Mouse (Mus musculus) gastrocnemius, postnatal 36 days (tissue): ENCODE results near the gene Dclre1b. TPM values are rescaled to one million over a fixed set of nuclear protein-coding genes. Genes with fewer than 3 reads are reported as not detected.
"Not testable (repeated sequence)": the region's sequence is repeated elsewhere in the genome, so short reads cannot be mapped to it uniquely, and the experiment has no call there.

Source experiments
- DNase-seq, 2 experiments: peaks; one replicate each; pipeline ENCODE4 v3.0.0; 2022
- intact Hi-C: fragments of 180-260 bp; cut with DNase I; formaldehyde crosslinking; loops from one replicate; pipeline ENCODE4 v1.15.1; 2025
- total RNA-seq, 2 experiments: library from RNA; stranded (reverse); gene quantifications; 2 replicates each; pipeline ENCODE4 v1.2.3; 2021

Dclre1b gene
- total RNA-seq, 2 experiments from 2014 or later, result 2.5 to 5.1 TPM

DNA sequence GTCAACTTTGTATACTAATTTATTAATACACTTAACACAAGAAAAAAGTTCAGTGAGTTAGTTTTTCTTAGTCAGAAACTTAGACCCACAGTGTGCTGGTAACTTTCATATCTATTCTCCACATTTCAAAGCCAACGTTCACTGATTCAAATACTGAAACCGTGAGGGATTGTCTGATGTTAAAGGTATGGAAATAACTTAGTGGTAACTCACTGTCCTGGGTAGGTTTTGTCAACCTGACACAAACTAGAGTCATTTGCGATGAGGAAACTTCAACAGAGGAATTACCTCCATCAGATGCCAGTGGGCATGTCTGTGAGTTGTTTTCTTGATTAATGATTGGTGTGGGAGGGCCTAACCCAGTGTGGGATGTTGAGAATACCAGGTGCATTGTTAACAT lies 19.8 kb upstream of the Dclre1b start:
- DNase-seq, result no peak
- intact Hi-C loops, result no loop called here

DNA sequence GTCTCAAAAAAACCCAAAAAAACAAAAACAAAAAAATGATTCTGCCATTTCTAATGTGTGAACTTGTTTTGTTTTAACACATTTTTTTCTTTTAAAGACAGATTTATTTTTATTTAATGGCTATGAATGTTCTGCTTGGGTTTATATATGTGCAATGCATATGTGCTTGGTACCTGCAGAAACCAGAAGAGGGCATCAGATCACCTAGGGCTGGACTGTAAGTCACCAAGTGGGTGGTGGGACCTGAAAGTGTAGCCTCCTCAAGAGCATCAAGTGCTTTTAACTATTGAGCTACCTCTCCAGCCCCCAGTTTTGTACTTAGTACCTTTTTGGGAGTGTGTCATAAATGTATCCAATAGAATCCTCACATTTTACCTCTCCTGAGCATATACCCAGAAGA lies 18.3 kb upstream of the Dclre1b start:
- no peak for DNase-seq

DNA sequence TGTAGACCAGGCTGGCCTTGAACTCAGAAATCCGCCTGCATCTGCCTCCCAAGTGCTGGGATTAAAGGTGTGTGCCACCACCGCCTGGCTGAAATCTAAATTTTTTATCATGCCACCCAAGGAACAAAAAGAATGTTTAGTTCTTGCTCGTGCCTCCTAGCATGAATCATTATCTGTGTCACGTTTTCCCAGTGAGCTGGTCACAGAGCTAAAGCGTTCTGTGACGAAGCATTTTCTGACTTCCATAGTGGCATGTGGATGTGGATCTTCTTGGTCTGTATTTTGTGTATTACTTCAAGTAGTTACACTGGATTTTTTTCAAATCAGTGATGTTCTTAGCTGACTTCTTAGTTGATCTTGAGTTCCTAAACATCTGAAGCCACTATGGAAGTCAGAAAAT lies 1.7 kb upstream of the Dclre1b start:
- DNase-seq, result no peak
- intact Hi-C loops, result loop anchor here (5.0 kb wide), 1 partner anchor 69 kb away; no protein-coding TSS in a partner anchor

More for the DNA sequence above, 18.3 kb upstream of the Dclre1b start:
- intact Hi-C loops, result no loop called here

- intact Hi-C loops, result loop anchor here (1.0 to 5.0 kb wide), 2 partner anchors 18 to 67 kb away; partner anchors contain the start of gene Hipk1
- peak in 1 of 2 experiments; percentile 15 for DNase-seq
Measured at GRCm38 (mm10) chr3:103809799-103810150, 531 bp upstream of the Dclre1b start.

GRCm38 (mm10) chr3:103805671-103806070 lies 3.6 kb downstream of the Dclre1b start:
- intact Hi-C loops, result no loop called here
- DNase-seq, result no peak

- intact Hi-C loops, result no loop called here
- peak in 1 of 2 experiments; percentile 24 for DNase-seq
Measured at GRCm38 (mm10) chr3:103802861-103803260, 6.4 kb downstream of the Dclre1b start.

DNA sequence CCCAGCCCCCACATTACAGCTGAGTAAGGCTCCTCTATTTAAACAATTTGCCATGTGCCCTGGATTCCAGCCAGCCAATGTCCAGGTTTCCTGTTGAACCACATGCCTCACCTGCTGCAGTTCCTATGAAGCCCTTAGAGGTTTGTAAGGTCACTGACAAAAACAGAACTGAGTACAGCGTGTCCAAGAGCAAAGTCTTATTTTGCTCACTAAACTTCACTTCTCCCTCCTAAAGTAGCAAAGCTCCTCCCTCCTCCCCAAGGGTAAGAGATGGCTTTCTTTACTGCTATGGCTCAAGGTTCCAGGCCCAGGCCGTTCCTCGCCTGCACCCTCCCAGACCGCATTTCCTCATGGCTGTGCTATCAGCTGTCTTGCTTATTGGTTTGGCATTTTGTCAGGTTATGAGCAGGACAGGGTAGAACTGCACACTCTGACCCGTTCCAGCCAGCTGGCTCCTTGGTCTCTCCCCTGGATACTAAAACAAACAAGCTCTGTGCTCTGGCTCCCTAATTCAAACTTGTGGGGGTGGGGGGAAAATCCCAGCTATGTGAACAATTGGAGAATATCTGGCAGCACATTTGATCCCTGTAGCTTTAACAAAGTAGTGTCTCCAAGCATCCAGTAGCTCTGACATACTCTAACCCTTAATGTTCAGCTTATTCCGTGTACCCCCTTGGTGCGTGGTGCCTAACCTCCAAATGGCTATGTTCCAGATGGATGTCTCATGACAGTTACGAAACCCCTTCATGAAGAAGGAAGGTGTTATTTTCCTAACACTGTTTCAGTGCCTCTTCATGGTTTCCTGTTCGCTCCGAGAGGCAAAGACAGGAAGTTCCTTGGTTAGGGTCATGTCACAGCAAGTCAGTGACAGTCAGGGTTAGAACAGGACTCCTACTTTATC lies 7.4 kb downstream of the Dclre1b start:
- intact Hi-C loops, result no loop called here
- DNase-seq, result peak; percentile 67 to 81

DNA sequence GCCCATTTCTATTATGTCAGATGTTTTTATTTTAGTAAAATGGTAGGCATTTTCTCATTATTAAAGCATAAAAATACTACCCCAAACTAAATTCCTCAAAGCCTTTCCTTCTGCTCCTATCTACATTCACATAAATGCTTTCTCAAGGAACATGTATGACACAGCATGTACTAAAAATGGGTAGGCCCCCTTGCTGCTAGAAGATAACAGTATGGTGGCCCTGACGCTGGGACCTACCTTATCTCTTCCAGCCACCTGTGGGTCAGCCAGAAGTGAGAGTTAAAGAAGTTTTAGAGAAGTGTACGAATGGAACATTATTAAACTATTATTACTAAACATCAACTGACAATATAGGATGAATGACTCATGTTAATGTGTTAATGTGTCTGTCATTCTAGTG lies 9.7 kb downstream of the Dclre1b start:
- DNase-seq, result no peak
- intact Hi-C loops, result no loop called here

- intact Hi-C loops, result no loop called here
Measured at GRCm38 (mm10) chr3:103796389-103796788, 12.9 kb downstream of the Dclre1b start.

DNA sequence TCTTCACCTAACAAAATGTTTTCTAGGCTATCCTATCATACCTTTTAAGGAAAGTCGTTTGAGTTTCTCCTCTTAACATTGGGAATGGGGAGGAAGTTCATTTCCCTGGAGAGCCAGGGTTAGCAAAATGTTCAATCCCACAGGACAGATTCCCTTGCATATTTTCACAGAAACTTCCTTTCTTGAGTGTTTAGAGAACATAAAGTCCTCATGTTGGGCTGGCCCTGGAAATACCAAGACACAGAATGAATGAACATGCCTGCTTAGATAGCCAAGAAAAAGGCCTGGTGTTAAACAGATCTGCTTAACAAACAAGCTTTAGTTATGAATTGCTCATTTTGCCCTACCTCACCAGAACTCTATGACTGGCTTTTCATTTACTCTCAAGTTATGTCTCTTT lies 16.7 kb downstream of the Dclre1b start:
- intact Hi-C loops, result no loop called here
- DNase-seq, result no peak

More at GRCm38 (mm10) chr3:103796389-103796788, 12.9 kb downstream of the Dclre1b start:
- no peak for DNase-seq

GRCm38 (mm10) chr3:103792111-103792406 lies 17.2 kb downstream of the Dclre1b start:
- intact Hi-C loops, DNase-seq: not testable (repeated sequence)

- peak; percentile 89 to 92 for DNase-seq
- intact Hi-C loops, result loop anchor here (1.0 kb wide), 1 partner anchor 18 kb away; the partner anchor contains the start of genes Ap4b1, Dclre1b and Gm43064
Measured at GRCm38 (mm10) chr3:103791230-103792110, 17.8 kb downstream of the Dclre1b start, which contains the start of gene Hipk1. Hipk1 (minus strand) TSS chr3:103791563.

DNA sequence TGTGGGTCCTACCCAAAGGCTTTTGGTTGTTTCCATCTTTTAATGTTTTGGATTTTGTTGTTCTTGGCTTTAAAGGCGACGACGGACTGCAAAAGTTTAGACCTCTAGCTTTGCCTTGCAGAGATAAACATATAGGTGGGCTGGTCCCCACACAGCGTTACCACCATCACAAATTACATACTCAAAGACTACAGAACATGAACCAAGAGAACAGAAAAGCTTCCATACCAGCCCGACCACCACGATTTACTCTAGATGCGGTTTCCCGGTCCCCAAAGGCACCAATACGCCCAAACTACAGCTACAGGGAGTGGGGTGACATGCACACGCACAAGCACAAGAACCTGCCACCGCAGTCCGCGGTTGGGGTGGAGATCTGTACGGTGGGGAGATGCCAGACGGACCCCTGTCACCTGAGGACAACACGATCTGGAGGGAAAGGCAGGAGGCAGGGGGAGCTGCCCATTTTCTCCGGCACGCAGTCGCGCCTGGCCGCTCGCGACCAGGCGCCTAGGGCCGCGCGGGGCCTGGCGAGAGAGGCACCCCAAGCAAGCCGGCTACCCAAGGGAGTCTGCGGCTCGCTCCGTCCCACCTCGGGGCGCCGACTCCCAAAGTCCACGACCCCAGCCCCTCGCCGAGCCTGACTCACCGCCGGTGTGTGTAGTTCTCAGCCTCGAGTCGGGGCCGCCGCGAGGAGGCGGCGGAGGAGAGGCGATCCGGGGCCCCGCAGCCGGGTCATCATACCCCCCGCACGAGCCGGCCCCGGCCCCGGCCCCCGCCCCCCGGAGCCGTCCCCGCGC lies 18.7 kb downstream of the Dclre1b start:
- peak in 1 of 2 experiments; percentile 41 for DNase-seq
- intact Hi-C loops, result loop anchor here (1.0 kb wide), 1 partner anchor 19 kb away; the partner anchor contains the start of genes Ap4b1, Dclre1b and Gm43064

DNA sequence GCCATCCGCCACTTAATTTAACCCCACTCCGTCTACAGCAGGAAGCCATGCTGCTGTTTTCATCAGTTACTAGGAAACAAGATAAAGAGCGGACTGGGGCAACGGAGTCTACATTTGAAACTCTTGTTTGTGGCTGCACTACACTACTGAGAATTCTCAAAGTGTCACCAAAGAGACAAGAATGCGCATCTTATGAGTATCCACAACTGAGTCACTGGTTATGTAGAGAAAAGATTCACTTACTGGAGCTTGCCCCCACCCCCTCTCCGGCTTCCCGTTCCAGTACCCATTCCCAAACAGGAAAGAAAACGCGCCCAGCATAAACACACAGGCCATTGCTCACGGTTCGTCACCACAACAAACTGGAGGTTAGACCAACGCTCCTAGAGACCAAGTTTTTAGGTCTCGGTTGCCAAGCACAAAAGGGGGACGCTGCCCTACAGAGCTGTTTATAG lies 19.3 kb downstream of the Dclre1b start:
- intact Hi-C loops, result no loop called here
- DNase-seq, result no peak

DNA sequence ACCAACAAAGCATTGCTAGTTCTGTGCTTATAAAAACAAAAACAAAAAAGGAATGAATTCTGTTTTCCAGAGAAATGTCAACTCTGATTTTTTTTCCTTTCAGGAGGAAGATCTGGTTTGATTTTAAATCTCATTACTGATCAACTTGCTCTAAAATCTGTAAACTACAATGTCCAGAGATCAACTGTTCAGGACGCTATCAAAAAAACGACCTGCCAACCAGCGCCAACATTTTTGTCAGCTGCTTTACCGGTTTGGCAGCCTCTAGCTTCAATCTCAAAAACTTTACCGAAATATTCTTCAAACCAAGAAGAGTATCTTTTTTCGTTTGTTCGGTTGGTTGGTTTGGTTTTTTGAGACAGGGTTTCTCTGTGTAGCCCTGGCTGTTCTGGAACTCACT lies 20.1 kb downstream of the Dclre1b start:
- DNase-seq, result no peak
- intact Hi-C loops, result no loop called here

- intact Hi-C loops, result no loop called here
- DNase-seq, result no peak
Measured at GRCm38 (mm10) chr3:103787225-103787624, 22.0 kb downstream of the Dclre1b start.

DNA sequence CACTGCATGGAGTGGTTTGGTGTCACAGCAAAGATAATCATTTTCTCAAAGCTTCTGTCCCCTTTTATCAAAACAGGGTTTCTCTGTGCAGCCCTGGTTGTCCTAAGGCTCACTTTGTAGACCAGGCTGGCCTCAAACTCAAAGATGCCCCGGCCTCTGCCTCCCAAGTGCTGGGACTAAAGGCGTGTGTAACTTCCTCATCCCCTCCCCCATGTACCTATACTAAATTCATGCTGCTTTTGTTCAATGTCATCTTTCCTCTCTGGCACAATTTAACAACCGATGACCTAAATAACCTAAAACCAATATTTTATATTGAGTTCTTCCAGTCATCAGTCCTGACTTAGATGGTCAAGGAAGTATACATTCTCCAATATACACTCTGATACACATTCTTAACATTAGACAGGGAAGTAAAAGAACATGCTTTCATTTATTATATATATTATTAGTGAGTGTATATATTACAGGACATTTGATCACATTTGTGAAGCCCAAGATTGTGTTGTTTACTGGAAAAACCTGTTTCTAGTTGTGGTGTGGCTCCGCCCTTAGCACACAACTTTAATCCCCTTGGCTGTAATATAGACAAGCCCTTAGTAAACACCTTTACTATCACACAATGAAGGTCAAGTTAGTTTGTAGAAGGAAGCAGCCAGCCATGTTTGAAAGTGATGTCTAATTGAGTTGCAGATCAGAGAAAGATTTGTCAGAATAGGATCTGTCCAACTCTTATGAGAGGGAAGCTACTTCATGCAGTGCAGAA lies 26.2 kb downstream of the Dclre1b start:
- intact Hi-C loops, result no loop called here
- no peak for DNase-seq

GRCm38 (mm10) chr3:103780777-103781176 lies 28.5 kb downstream of the Dclre1b start:
- intact Hi-C loops, result no loop called here
- DNase-seq, result no peak

DNA sequence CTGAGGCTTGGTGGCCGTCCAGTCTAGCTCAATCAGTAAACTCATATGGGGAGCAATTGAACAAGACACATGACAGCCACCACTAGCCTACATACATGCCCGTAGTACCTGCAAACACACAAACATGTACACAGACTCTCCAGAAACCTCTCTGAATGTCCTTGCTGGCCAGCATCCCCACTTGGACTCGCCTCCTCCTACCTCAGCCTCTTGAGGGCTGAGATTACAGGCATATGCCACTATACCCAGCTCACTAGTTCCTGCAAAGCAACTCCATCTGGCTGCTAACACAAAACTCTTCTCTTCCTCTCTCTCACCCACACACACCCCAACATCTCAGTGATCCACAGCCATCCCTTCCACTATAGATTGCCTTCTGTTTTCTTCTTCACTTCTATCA lies 29.0 kb downstream of the Dclre1b start:
- intact Hi-C loops, result no loop called here
- no peak for DNase-seq
